Mouse (Mus musculus): Measurements from ENCODE around the gene Clstn1.

GRCm38 (mm10) chr4:149628810-149629209, 42.5 kb downstream of the Clstn1 start:
- TF ChIP-seq POLR2A (IDR thresholded peaks at IDR 0.05; ENCODE audit: borderline replicate concordance, insufficient read depth, low read length): no peak
- no peak for TF ChIP-seq CTCF (IDR thresholded peaks at IDR 0.05; ENCODE audit: borderline replicate concordance, insufficient read depth, low read depth, low read length)

All from cerebellum, adult 2 months (tissue).